Mouse (Mus musculus): Measurements from ENCODE around the gene Prdx5. TPM values are rescaled to one million over a fixed set of nuclear protein-coding genes. Genes with fewer than 3 reads are reported as not detected.

Prdx5 gene
- total and polyA plus RNA-seq, 3 experiments = 74.8 to 137 (median 83.5) TPM

GRCm38 (mm10) chr19:6913991-6914390 lies 4.1 kb upstream of the Prdx5 start:
- no peak overlapping the region for H3K9ac ChIP-seq (ENCODE audit: insufficient read depth, low read depth)
- no peak for TF ChIP-seq NELFE (IDR thresholded peaks at IDR 0.05; ENCODE audit: low read depth, low read length)
- TF ChIP-seq CHD1 (IDR thresholded peaks at IDR 0.05; ENCODE audit: low read depth, low read length) = no peak
- no peak for TF ChIP-seq USF1 (IDR thresholded peaks at IDR 0.05; ENCODE audit: low read depth, low read length)
- no peak for TF ChIP-seq MEF2A (IDR thresholded peaks at IDR 0.05; ENCODE audit: borderline replicate concordance, low read depth, low read length)
- H3K4me2 ChIP-seq (ENCODE audit: insufficient read depth, low read depth, poor library complexity, severe bottlenecking) = no peak overlapping the region
- H3K27ac ChIP-seq (ENCODE audit: insufficient read depth, low read depth) = no peak overlapping the region
- DNase-seq (ENCODE audit: extremely low read depth) = no peak
- peaks cover 6 to 12% of the 10 kb centered on the region in 2 experiments; a peak in 2 of 4 replicates for H3K4me1 ChIP-seq (ENCODE audit: control insufficient read depth in 1 of 2, insufficient read depth in 2 of 2)
- H3K36me3 ChIP-seq (replicated peaks in 1 of 2; ENCODE audit: control insufficient read depth in 1 of 2, insufficient read depth in 1 of 2, low read length in 1 of 2) = peaks cover 31 to 69% of the 10 kb centered on the region in 2 experiments
- in situ Hi-C loops (cut with MboI; ENCODE audit: low pct_ligation_motif_present, low pct_unique_long_range_greater_than_20kb, low sequenced_read_pairs) (no loop called here), dilution Hi-C loops (cut with MboI; ENCODE audit: extremely low pct_ligation_motif_present, extremely low pct_unique_long_range_greater_than_20kb, low sequenced_read_pairs) (no loop called here)
- H3K79me2 ChIP-seq (replicated peaks; ENCODE audit: control insufficient read depth, extremely low read depth, insufficient read depth, poor library complexity, severe bottlenecking) = peaks cover 9% of the 10 kb centered on the region
- H3K27me3 ChIP-seq (replicated peaks) = no peaks in the 10 kb centered on the region
- H3K4me3 ChIP-seq (replicated peaks in 1 of 3; ENCODE audit: low read depth in 2 of 3, low read length in 2 of 3, poor library complexity in 1 of 3) = no peak overlapping the region
- no peaks in the 10 kb centered on the region for H3K9me3 ChIP-seq (replicated peaks; ENCODE audit: low read length)

GRCm38 (mm10) chr19:6913036-6913435 lies 3.1 kb upstream of the Prdx5 start:
- DNase-seq (ENCODE audit: extremely low read depth) = no peak
- TF ChIP-seq IRF4 (IDR thresholded peaks at IDR 0.05; ENCODE audit: low read depth, low read length) (no peak), ETS1 (conservative IDR thresholded peaks at IDR 0.05; ENCODE audit: low read depth, low read length) (no peak), CHD2 (IDR thresholded peaks at IDR 0.05; ENCODE audit: low read length) (no peak), ZKSCAN1 (IDR thresholded peaks at IDR 0.05; ENCODE audit: borderline replicate concordance, low read depth, low read length) (no peak), MAFK (IDR thresholded peaks at IDR 0.05; ENCODE audit: insufficient replicate concordance, low read length) (no peak), PAX5 (IDR thresholded peaks at IDR 0.05; ENCODE audit: low read length) (no peak), SMC3 (IDR thresholded peaks at IDR 0.05; ENCODE audit: low read depth, low read length) (no peak), ZC3H11A (IDR thresholded peaks at IDR 0.05; ENCODE audit: low read depth, low read length) (no peak), POLR2A (IDR thresholded peaks at IDR 0.05; ENCODE audit: low read depth, low read length) (no peak), ELF1 (IDR thresholded peaks at IDR 0.05; ENCODE audit: low read depth, low read length) (no peak)
- peaks cover 8 to 22% of the 10 kb centered on the region in 2 experiments; a peak in 3 of 4 replicates for H3K4me1 ChIP-seq (ENCODE audit: control insufficient read depth in 1 of 2, insufficient read depth in 2 of 2)

More at GRCm38 (mm10) chr19:6913036-6913435, 3.1 kb upstream of the Prdx5 start:
- no peak overlapping the region for H3K4me3 ChIP-seq (replicated peaks in 1 of 3; ENCODE audit: low read depth in 2 of 3, low read length in 2 of 3, poor library complexity in 1 of 3)
- no peak overlapping the region for H3K9ac ChIP-seq (ENCODE audit: insufficient read depth, low read depth)
- H3K79me2 ChIP-seq (replicated peaks; ENCODE audit: control insufficient read depth, extremely low read depth, insufficient read depth, poor library complexity, severe bottlenecking) = peaks cover 18% of the 10 kb centered on the region
- dilution Hi-C loops (cut with MboI; ENCODE audit: extremely low pct_ligation_motif_present, extremely low pct_unique_long_range_greater_than_20kb, low sequenced_read_pairs) = no loop called here
- in situ Hi-C loops (cut with MboI; ENCODE audit: low pct_ligation_motif_present, low pct_unique_long_range_greater_than_20kb, low sequenced_read_pairs) = no loop called here
- H3K27me3 ChIP-seq (replicated peaks) = no peaks in the 10 kb centered on the region
- H3K27ac ChIP-seq (ENCODE audit: insufficient read depth, low read depth) = no peak overlapping the region
- H3K36me3 ChIP-seq (replicated peaks in 1 of 2; ENCODE audit: control insufficient read depth in 1 of 2, insufficient read depth in 1 of 2, low read length in 1 of 2) = peaks cover 31 to 61% of the 10 kb centered on the region in 2 experiments
- no peaks in the 10 kb centered on the region for H3K9me3 ChIP-seq (replicated peaks; ENCODE audit: low read length)
- no peak overlapping the region for H3K4me2 ChIP-seq (ENCODE audit: insufficient read depth, low read depth, poor library complexity, severe bottlenecking)
